Mouse (Mus musculus): ENCODE data around the gene Olfr347. TPM values are rescaled to one million over a fixed set of nuclear protein-coding genes. Genes with fewer than 3 reads are reported as not detected.

Gene Olfr347
- not detected for polyA plus RNA-seq (2015; fragmentation: Illumina TruSeq; extraction: RNeasy Lipid Tissue Mini Kit (QIAGEN cat#74804); ENCODE audit: insufficient read depth, low read depth, low replicate concordance)

DNA sequence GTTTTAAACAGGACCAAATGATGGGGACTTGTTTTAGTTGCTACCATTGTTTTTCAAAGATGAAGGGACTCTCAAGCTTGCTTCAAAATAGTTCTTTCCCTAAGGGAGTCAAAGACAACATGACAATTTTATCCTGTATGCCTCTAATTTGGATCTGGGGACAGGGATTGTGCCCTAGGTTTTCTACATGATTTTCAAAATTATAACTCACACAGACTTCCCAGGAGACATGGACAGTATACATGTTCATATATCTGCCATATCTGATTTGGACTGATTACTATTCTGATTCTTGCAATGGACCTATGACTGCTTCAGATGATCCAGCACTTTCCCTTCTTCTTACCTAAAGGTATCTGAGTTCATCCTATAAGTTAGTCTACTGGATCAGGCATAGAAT is at the start of gene Olfr347:
TSS of gene Olfr347 (plus strand) at position 301 of the 400 bp plus-strand sequence.

DNA sequence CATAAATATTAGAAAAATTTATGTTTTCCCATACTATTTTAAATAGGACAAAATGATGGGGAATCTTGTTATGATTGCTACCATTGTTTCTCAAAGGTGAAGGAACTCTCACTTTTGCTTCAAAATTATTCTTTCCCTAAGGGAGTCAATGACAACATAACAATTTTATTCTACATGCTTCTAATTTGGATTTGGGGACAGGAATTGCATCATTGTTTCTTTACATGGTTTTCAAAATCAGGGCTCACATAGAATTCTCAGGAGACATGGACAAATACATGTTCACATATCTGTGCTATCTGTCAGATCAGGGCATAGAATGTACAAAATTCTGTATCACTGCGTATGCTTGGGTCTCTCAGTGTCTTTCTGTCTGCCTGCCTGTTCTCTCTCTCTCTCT is 46.2 kb upstream of the Olfr347 start, which contains the start of gene Olfr346:
TSS of gene Olfr346 (plus strand) at position 301 of the 400 bp plus-strand sequence.

DNA sequence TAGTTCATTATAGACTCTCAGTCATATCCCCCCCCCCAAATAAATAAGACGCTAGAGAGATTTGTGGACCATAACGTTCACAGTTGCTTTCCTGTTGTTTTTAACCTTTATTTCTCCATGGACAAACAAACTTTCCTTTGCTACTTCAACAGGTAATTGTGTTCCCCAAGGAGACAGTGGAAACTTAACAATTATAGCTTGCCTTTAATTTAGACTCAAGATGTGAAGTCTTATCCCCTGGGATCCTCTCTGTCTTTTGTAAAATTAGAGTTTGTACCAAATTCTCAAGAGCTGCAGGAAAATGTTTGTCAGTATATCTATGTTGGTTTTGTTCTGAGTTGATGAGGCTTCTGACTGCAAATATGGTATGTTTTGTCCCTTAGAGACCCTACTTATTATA is 52.3 kb downstream of the Olfr347 start, which contains the start of gene Olfr348:
TSS of gene Olfr348 (plus strand) at position 301 of the 400 bp plus-strand sequence.

Other genes starting within 250 kb of the Olfr347 start
- gene Olfr341, start 249.4 kb upstream of the Olfr347 start, polyA plus RNA-seq (2015; fragmentation: Illumina TruSeq; extraction: RNeasy Lipid Tissue Mini Kit (QIAGEN cat#74804); ENCODE audit: insufficient read depth, low read depth, low replicate concordance): not detected
- gene Olfr342, start 206.9 kb upstream of the Olfr347 start, polyA plus RNA-seq (2015; fragmentation: Illumina TruSeq; extraction: RNeasy Lipid Tissue Mini Kit (QIAGEN cat#74804); ENCODE audit: insufficient read depth, low read depth, low replicate concordance): not detected
- gene Olfr344, start 165.2 kb upstream of the Olfr347 start, polyA plus RNA-seq (2015; fragmentation: Illumina TruSeq; extraction: RNeasy Lipid Tissue Mini Kit (QIAGEN cat#74804); ENCODE audit: insufficient read depth, low read depth, low replicate concordance): not detected
- gene Olfr345, start 91.9 kb upstream of the Olfr347 start, polyA plus RNA-seq (2015; fragmentation: Illumina TruSeq; extraction: RNeasy Lipid Tissue Mini Kit (QIAGEN cat#74804); ENCODE audit: insufficient read depth, low read depth, low replicate concordance): not detected
- not detected for gene Olfr346, start 46.1 kb upstream of the Olfr347 start, polyA plus RNA-seq (2015; fragmentation: Illumina TruSeq; extraction: RNeasy Lipid Tissue Mini Kit (QIAGEN cat#74804); ENCODE audit: insufficient read depth, low read depth, low replicate concordance)
- gene Olfr348, start 52.4 kb downstream of the Olfr347 start, polyA plus RNA-seq (2015; fragmentation: Illumina TruSeq; extraction: RNeasy Lipid Tissue Mini Kit (QIAGEN cat#74804); ENCODE audit: insufficient read depth, low read depth, low replicate concordance): not detected
- not detected for gene Olfr50, start 58.6 kb downstream of the Olfr347 start, polyA plus RNA-seq (2015; fragmentation: Illumina TruSeq; extraction: RNeasy Lipid Tissue Mini Kit (QIAGEN cat#74804); ENCODE audit: insufficient read depth, low read depth, low replicate concordance)
- gene Olfr3, start 85.1 kb downstream of the Olfr347 start, polyA plus RNA-seq (2015; fragmentation: Illumina TruSeq; extraction: RNeasy Lipid Tissue Mini Kit (QIAGEN cat#74804); ENCODE audit: insufficient read depth, low read depth, low replicate concordance): not detected
- gene Olfr350, start 114.4 kb downstream of the Olfr347 start, polyA plus RNA-seq (2015; fragmentation: Illumina TruSeq; extraction: RNeasy Lipid Tissue Mini Kit (QIAGEN cat#74804); ENCODE audit: insufficient read depth, low read depth, low replicate concordance): not detected
- not detected for gene Olfr351, start 130.8 kb downstream of the Olfr347 start, polyA plus RNA-seq (2015; fragmentation: Illumina TruSeq; extraction: RNeasy Lipid Tissue Mini Kit (QIAGEN cat#74804); ENCODE audit: insufficient read depth, low read depth, low replicate concordance)
- gene Olfr352, start 136.6 kb downstream of the Olfr347 start, polyA plus RNA-seq (2015; fragmentation: Illumina TruSeq; extraction: RNeasy Lipid Tissue Mini Kit (QIAGEN cat#74804); ENCODE audit: insufficient read depth, low read depth, low replicate concordance): not detected
- not detected for gene Olfr353, start 161.0 kb downstream of the Olfr347 start, polyA plus RNA-seq (2015; fragmentation: Illumina TruSeq; extraction: RNeasy Lipid Tissue Mini Kit (QIAGEN cat#74804); ENCODE audit: insufficient read depth, low read depth, low replicate concordance)
- not detected for gene Olfr354, start 173.8 kb downstream of the Olfr347 start, polyA plus RNA-seq (2015; fragmentation: Illumina TruSeq; extraction: RNeasy Lipid Tissue Mini Kit (QIAGEN cat#74804); ENCODE audit: insufficient read depth, low read depth, low replicate concordance)
- not detected for gene Olfr355, start 197.0 kb downstream of the Olfr347 start, polyA plus RNA-seq (2015; fragmentation: Illumina TruSeq; extraction: RNeasy Lipid Tissue Mini Kit (QIAGEN cat#74804); ENCODE audit: insufficient read depth, low read depth, low replicate concordance)
- gene Olfr356, start 205.2 kb downstream of the Olfr347 start, polyA plus RNA-seq (2015; fragmentation: Illumina TruSeq; extraction: RNeasy Lipid Tissue Mini Kit (QIAGEN cat#74804); ENCODE audit: insufficient read depth, low read depth, low replicate concordance): not detected